ENCODE assay signal across 1 mouse cellular context in the genomic region with DNA sequence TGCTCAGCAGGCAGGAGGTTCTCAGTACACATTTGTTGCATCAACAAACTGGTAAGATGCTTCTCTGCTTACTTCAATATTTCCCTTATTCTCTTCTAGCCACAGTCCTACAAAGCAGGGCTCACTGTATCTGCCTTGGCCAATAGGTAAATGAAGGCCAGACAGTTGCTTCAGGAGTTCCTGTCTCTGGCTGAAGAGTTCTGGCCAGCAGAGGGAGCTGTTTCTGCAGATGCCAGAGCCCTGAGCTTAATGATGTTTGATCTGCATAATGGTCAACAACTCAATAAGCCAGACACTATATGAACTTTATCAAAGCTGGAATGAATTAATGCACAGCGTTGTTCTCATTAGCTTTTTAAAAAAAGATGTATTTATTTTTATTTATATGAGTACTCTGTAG.
TF ChIP-seq lines count a peak whose summit lies in the region.

No protein-coding gene starts in this region.

TF ChIP-seq in MEL, 35 proteins besides CTCF, POLR2A, EP300 and RAD21:
- TF ChIP-seq MAX (IDR thresholded peaks at IDR 0.05; ENCODE audit: low read length) (no peak), SMC3 (IDR thresholded peaks at IDR 0.05; ENCODE audit: low read depth, low read length) (peak; percentile 33), MYB (IDR thresholded peaks at IDR 0.05; ENCODE audit: low read depth, low read length) (no peak), NELFE (IDR thresholded peaks at IDR 0.05; ENCODE audit: low read depth, low read length) (no peak), MEF2A (IDR thresholded peaks at IDR 0.05; ENCODE audit: extremely low read depth, insufficient replicate concordance, low read depth, low read length, poor library complexity, severe bottlenecking) (no peak), NRF1 (IDR thresholded peaks at IDR 0.05; ENCODE audit: insufficient read depth, low read depth, low read length, poor library complexity, severe bottlenecking) (no peak), ETS1 (IDR thresholded peaks at IDR 0.05; ENCODE audit: low read depth, low read length) (no peak)
TF ChIP-seq in MEL: peak in this region for 1.
